Mouse (Mus musculus) central nervous system, embryonic 14 days (tissue): ENCODE measurements around the gene Ivl. TPM values are rescaled to one million over a fixed set of nuclear protein-coding genes. Genes with fewer than 3 reads are reported as not detected.

Experiments
- polyA plus RNA-seq: library from polyadenylated mRNA; depleted of rRNA; stranded (reverse); fragments of >200 nt; gene quantifications from 2 replicates; pipeline ENCODE4 v1.2.3, GENCODE M21; 2012; rRNA removed

The Ivl gene
- polyA plus RNA-seq: 0.05 TPM in 1 of 2 replicates, not detected in the other

GRCm38 (mm10) chr3:92573449-92574041 is at the start of gene Ivl:
Gene Ivl, minus strand, starts transcription at chr3:92573735.

GRCm38 (mm10) chr3:92621560-92621959 is 48.0 kb upstream of the Ivl start, which contains the start of gene Lce6a:
Gene Lce6a, minus strand, starts transcription at chr3:92621660.

GRCm38 (mm10) chr3:92607392-92607791 is 33.9 kb upstream of the Ivl start, which contains the start of gene 2210017I01Rik:
Gene 2210017I01Rik, minus strand, starts transcription at chr3:92607492.

GRCm38 (mm10) chr3:92588858-92589257 is 15.3 kb upstream of the Ivl start, which contains the start of gene Smcp:
Gene Smcp, minus strand, starts transcription at chr3:92588997.

GRCm38 (mm10) chr3:92534411-92534810 is 39.1 kb downstream of the Ivl start, which contains the start of gene 2310046K23Rik:
Gene 2310046K23Rik, minus strand, starts transcription at chr3:92534511.

Other genes with a start within 250 kb of the Ivl start
- gene Sprr2d, start 234.6 kb downstream of the Ivl start, polyA plus RNA-seq: not detected in 2 replicates
- not detected in 2 replicates for gene Sprr2e, start 221.6 kb downstream of the Ivl start, polyA plus RNA-seq
- gene Sprr2f, start 208.5 kb downstream of the Ivl start, polyA plus RNA-seq: not detected in 2 replicates
- not detected in 2 replicates for gene Sprr2h, start 188.1 kb downstream of the Ivl start, polyA plus RNA-seq
- gene Sprr2i, start 165.7 kb downstream of the Ivl start, polyA plus RNA-seq: not detected in 2 replicates
- not detected in 2 replicates for gene Sprr2j-ps, start 155.7 kb downstream of the Ivl start, polyA plus RNA-seq
- gene Gm9774, start 144.3 kb downstream of the Ivl start, polyA plus RNA-seq: 4.8 and 5.0 TPM in 2 replicates
- gene Sprr2k, start 141.2 kb downstream of the Ivl start, polyA plus RNA-seq: not detected in 2 replicates
- gene Sprr1b, start 134.9 kb downstream of the Ivl start, polyA plus RNA-seq: not detected in 2 replicates
- gene Sprr3, start 115.0 kb downstream of the Ivl start, polyA plus RNA-seq: not detected in 2 replicates
- gene Sprr1a, start 87.8 kb downstream of the Ivl start, polyA plus RNA-seq: 0.40 TPM in 1 of 2 replicates, not detected in the other
- gene Sprr4, start 73.2 kb downstream of the Ivl start, polyA plus RNA-seq: not detected in 2 replicates
- not detected in 2 replicates for gene 2310046K23Rik, start 39.2 kb downstream of the Ivl start, polyA plus RNA-seq
- not detected in 2 replicates for gene Smcp, start 15.3 kb upstream of the Ivl start, polyA plus RNA-seq
- not detected in 2 replicates for gene 2210017I01Rik, start 33.8 kb upstream of the Ivl start, polyA plus RNA-seq
- gene Lce6a, start 47.9 kb upstream of the Ivl start, polyA plus RNA-seq: not detected in 2 replicates
- gene Lce1a1, start 74.6 kb upstream of the Ivl start, polyA plus RNA-seq: not detected in 2 replicates
- not detected in 2 replicates for gene Lce1b, start 83.2 kb upstream of the Ivl start, polyA plus RNA-seq
- not detected in 2 replicates for gene Lce1a2, start 96.6 kb upstream of the Ivl start, polyA plus RNA-seq
- not detected in 2 replicates for gene Lce1c, start 105.5 kb upstream of the Ivl start, polyA plus RNA-seq
- not detected in 2 replicates for gene Lce1d, start 113.5 kb upstream of the Ivl start, polyA plus RNA-seq
- gene Lce1e, start 135.3 kb upstream of the Ivl start, polyA plus RNA-seq: not detected in 2 replicates
- not detected in 2 replicates for gene Lce1f, start 146.6 kb upstream of the Ivl start, polyA plus RNA-seq
- gene Gm38119, start 165.4 kb upstream of the Ivl start, polyA plus RNA-seq: not detected in 2 replicates
- gene Lce1g, start 178.6 kb upstream of the Ivl start, polyA plus RNA-seq: not detected in 2 replicates
- not detected in 2 replicates for gene Lce1h, start 191.3 kb upstream of the Ivl start, polyA plus RNA-seq
- gene Lce1i, start 205.2 kb upstream of the Ivl start, polyA plus RNA-seq: not detected in 2 replicates
- gene Lce1j, start 216.8 kb upstream of the Ivl start, polyA plus RNA-seq: not detected in 2 replicates
- gene Lce1k, start 234.2 kb upstream of the Ivl start, polyA plus RNA-seq: not detected in 2 replicates